Mouse (Mus musculus) right cerebral cortex, adult 18-20 months (tissue): Measurements from ENCODE around the gene Celf3.

Source experiments
- DNase-seq: peaks from one replicate; pipeline ENCODE4 v3.0.0; 2022; ENCODE audit warnings: mixed read lengths

The Celf3 gene

GRCm38 (mm10) chr3:94477981-94478422, at the start of gene Celf3:
TSS of gene Celf3 (plus strand) at chr3:94478295.
- peak; percentile 85 for DNase-seq

GRCm38 (mm10) chr3:94430980-94431379, 47.1 kb upstream of the Celf3 start:
- DNase-seq = no peak

GRCm38 (mm10) chr3:94434305-94434704, 43.8 kb upstream of the Celf3 start:
- no peak for DNase-seq

- DNase-seq = no peak
Measured at GRCm38 (mm10) chr3:94436420-94436819, 41.7 kb upstream of the Celf3 start.

- no peak for DNase-seq
Measured at GRCm38 (mm10) chr3:94441182-94441581, 36.9 kb upstream of the Celf3 start.

- DNase-seq = peak; percentile 95
Measured at GRCm38 (mm10) chr3:94442951-94443596, 35.0 kb upstream of the Celf3 start, which contains the start of gene Mrpl9. TSS of gene Mrpl9 (plus strand) at chr3:94443318.

- DNase-seq = no peak
Measured at GRCm38 (mm10) chr3:94443597-94443964, 34.5 kb upstream of the Celf3 start, which contains the start of gene Oaz3. TSS of gene Oaz3 (minus strand) at chr3:94443915.

- DNase-seq = no peak
Measured at GRCm38 (mm10) chr3:94449377-94449776, 28.7 kb upstream of the Celf3 start.

GRCm38 (mm10) chr3:94456529-94457000, 21.5 kb upstream of the Celf3 start:
- DNase-seq = peak; percentile 84

GRCm38 (mm10) chr3:94457055-94457454, 21.0 kb upstream of the Celf3 start:
- no peak for DNase-seq

- no peak for DNase-seq
Measured at GRCm38 (mm10) chr3:94459834-94460233, 18.3 kb upstream of the Celf3 start.

GRCm38 (mm10) chr3:94463926-94464578, 14.0 kb upstream of the Celf3 start:
- no peak for DNase-seq

GRCm38 (mm10) chr3:94465632-94466430, 12.3 kb upstream of the Celf3 start:
- peak; percentile 80 for DNase-seq

GRCm38 (mm10) chr3:94468931-94469330, 9.2 kb upstream of the Celf3 start:
- no peak for DNase-seq

- no peak for DNase-seq
Measured at GRCm38 (mm10) chr3:94472447-94473114, 5.5 kb upstream of the Celf3 start.

- DNase-seq = no peak
Measured at GRCm38 (mm10) chr3:94473115-94473505, 5.0 kb upstream of the Celf3 start.

GRCm38 (mm10) chr3:94473567-94474232, 4.4 kb upstream of the Celf3 start:
- no peak for DNase-seq

- DNase-seq = no peak
Measured at GRCm38 (mm10) chr3:94476301-94477035, 1.6 kb upstream of the Celf3 start.

GRCm38 (mm10) chr3:94477444-94477843, 651 bp upstream of the Celf3 start:
- peak; percentile 81 for DNase-seq

GRCm38 (mm10) chr3:94478591-94479169, 585 bp downstream of the Celf3 start:
- DNase-seq = no peak

GRCm38 (mm10) chr3:94479564-94479963, 1.5 kb downstream of the Celf3 start:
- no peak for DNase-seq
